Mouse (Mus musculus) myocyte (in vitro differentiated cells): Measurements from ENCODE around the gene Nod1.

ENCODE experiments used
- E2F4 ChIP-seq: IDR thresholded peaks from one replicate; pipeline ENCODE4 v1.6.1; 2011; ENCODE audit warnings: mild to moderate bottlenecking, control low read depth, moderate library complexity; ENCODE audit not compliant: insufficient read depth
- POLR2A ChIP-seq: IDR thresholded peaks from one replicate; pipeline ENCODE4 v1.6.1; 2011; ENCODE audit warnings: low read depth, mild to moderate bottlenecking, control low read depth, moderate library complexity; ENCODE audit not compliant: insufficient read length
- POLR2AphosphoS2 ChIP-seq: IDR thresholded peaks from one replicate; pipeline ENCODE4 v1.6.1; 2011; ENCODE audit warnings: low read depth, control low read depth; ENCODE audit not compliant: insufficient read length
- TCF12 ChIP-seq: IDR thresholded peaks from one replicate; pipeline ENCODE4 v1.6.1; 2011; ENCODE audit warnings: mild to moderate bottlenecking, control low read depth; ENCODE audit not compliant: poor library complexity, insufficient read depth, severe bottlenecking

DNA sequence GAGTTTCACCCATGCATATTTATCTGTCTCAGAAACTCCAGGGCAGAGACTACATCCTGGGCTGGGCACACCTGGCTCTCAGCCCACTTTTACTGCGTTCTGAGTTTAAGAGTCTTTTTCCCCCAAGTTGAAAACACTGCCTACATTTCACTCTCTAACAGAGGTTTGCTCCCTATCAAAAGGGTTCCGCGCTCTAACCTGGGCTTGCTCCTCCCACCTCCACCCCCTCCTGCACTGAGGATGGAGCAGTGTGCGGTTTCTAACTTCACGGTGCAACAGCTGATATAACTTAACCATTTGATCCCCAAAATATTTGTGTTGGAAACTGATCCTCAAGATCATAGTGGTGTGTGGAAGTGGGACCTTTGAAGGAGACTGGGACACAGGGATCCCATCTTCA is 7.2 kb downstream of the Nod1 start:
- TF ChIP-seq POLR2A (no peak), TCF12 (no peak), POLR2AphosphoS2 (no peak), E2F4 (no peak)
